Mouse (Mus musculus): ENCODE measurements around the gene Dock2. TPM values are rescaled to one million over a fixed set of nuclear protein-coding genes. Genes with fewer than 3 reads are reported as not detected.

The Dock2 gene
- polyA plus RNA-seq, 1 experiment from 2014 or later = 1.4 TPM

DNA sequence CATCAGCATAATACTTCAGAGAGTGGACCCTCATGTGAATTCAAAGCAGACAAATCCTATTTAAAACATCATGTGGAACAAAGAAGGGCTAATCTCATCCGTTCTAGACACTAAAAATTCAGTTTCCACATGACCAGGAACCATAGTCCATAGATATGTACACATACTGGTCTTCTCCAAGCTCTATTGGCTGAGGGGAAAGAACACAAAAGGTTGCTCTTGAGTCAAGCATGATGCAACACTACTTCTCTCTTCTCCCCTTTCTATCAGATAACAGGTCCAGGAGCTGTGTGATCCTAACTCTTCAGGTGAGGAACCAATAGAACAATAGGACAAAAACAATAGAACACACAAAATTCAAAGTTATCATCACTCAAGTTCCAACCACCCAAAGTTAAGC lies 42.6 kb downstream of the Dock2 start:
- Histone ChIP-seq H3K27me3 (replicated peaks; ENCODE audit: control insufficient read depth, insufficient read depth, low read length) (no peaks in the 10 kb centered on the region), H3K4me1 (ENCODE audit: control insufficient read depth, insufficient read depth, low read length) (no peaks in the 10 kb centered on the region), H3K4me3 (ENCODE audit: low read length) (no peak overlapping the region), H3K27ac (ENCODE audit: low read length) (no peak overlapping the region), H3K36me3 (ENCODE audit: control insufficient read depth, insufficient read depth, low read length) (no peaks in the 10 kb centered on the region), H3K9me3 (ENCODE audit: control insufficient read depth, low read length) (no peaks in the 10 kb centered on the region), H3K4me2 (ENCODE audit: low read depth, low read length) (no peak overlapping the region), H3K9ac (ENCODE audit: low read depth, low read length) (no peak overlapping the region)
- WGBS = 62% methylated on average over 1 of the region's 1 CpGs
- no peak for ATAC-seq

GRCm38 (mm10) chr11:34739816-34740215 lies 43.9 kb downstream of the Dock2 start:
- Histone ChIP-seq H3K27me3 (replicated peaks; ENCODE audit: control insufficient read depth, insufficient read depth, low read length) (no peaks in the 10 kb centered on the region), H3K4me3 (ENCODE audit: low read length) (no peak overlapping the region), H3K27ac (ENCODE audit: low read length) (no peak overlapping the region), H3K36me3 (ENCODE audit: control insufficient read depth, insufficient read depth, low read length) (no peaks in the 10 kb centered on the region), H3K4me2 (ENCODE audit: low read depth, low read length) (no peak overlapping the region), H3K9me3 (ENCODE audit: control insufficient read depth, low read length) (no peaks in the 10 kb centered on the region), H3K4me1 (ENCODE audit: control insufficient read depth, insufficient read depth, low read length) (no peaks in the 10 kb centered on the region), H3K9ac (ENCODE audit: low read depth, low read length) (no peak overlapping the region)
- ATAC-seq = no peak
- 90% methylated on average over 3 of the region's 3 CpGs for WGBS

GRCm38 (mm10) chr11:34738945-34739344 lies 44.7 kb downstream of the Dock2 start:
- Histone ChIP-seq H3K9ac (ENCODE audit: low read depth, low read length) (no peak overlapping the region), H3K27me3 (replicated peaks; ENCODE audit: control insufficient read depth, insufficient read depth, low read length) (no peaks in the 10 kb centered on the region), H3K4me2 (ENCODE audit: low read depth, low read length) (no peak overlapping the region), H3K4me1 (ENCODE audit: control insufficient read depth, insufficient read depth, low read length) (no peaks in the 10 kb centered on the region), H3K4me3 (ENCODE audit: low read length) (no peak overlapping the region), H3K9me3 (ENCODE audit: control insufficient read depth, low read length) (no peaks in the 10 kb centered on the region), H3K36me3 (ENCODE audit: control insufficient read depth, insufficient read depth, low read length) (no peaks in the 10 kb centered on the region), H3K27ac (ENCODE audit: low read length) (no peak overlapping the region)
- no peak for ATAC-seq
- WGBS = 30% methylated on average over 1 of the region's 1 CpGs

GRCm38 (mm10) chr11:34737193-34737592 lies 46.5 kb downstream of the Dock2 start:
- WGBS = 81% methylated on average over 4 of the region's 4 CpGs

GRCm38 (mm10) chr11:34734033-34734432 lies 49.7 kb downstream of the Dock2 start:
- Histone ChIP-seq H3K27ac (ENCODE audit: low read length) (no peak overlapping the region), H3K9me3 (ENCODE audit: control insufficient read depth, low read length) (no peaks in the 10 kb centered on the region), H3K36me3 (ENCODE audit: control insufficient read depth, insufficient read depth, low read length) (no peaks in the 10 kb centered on the region), H3K9ac (ENCODE audit: low read depth, low read length) (no peak overlapping the region), H3K4me1 (ENCODE audit: control insufficient read depth, insufficient read depth, low read length) (no peaks in the 10 kb centered on the region), H3K4me3 (ENCODE audit: low read length) (no peak overlapping the region), H3K27me3 (replicated peaks; ENCODE audit: control insufficient read depth, insufficient read depth, low read length) (no peaks in the 10 kb centered on the region), H3K4me2 (ENCODE audit: low read depth, low read length) (no peak overlapping the region)
- 64% methylated on average over 3 of the region's 3 CpGs for WGBS
- ATAC-seq = no peak

More at GRCm38 (mm10) chr11:34737193-34737592, 46.5 kb downstream of the Dock2 start:
- H3K27ac ChIP-seq (ENCODE audit: low read length) = no peak overlapping the region
- H3K4me3 ChIP-seq (ENCODE audit: low read length) = no peak overlapping the region
- no peaks in the 10 kb centered on the region for H3K27me3 ChIP-seq (replicated peaks; ENCODE audit: control insufficient read depth, insufficient read depth, low read length)
- H3K9me3 ChIP-seq (ENCODE audit: control insufficient read depth, low read length) = no peaks in the 10 kb centered on the region
- H3K4me1 ChIP-seq (ENCODE audit: control insufficient read depth, insufficient read depth, low read length) = no peaks in the 10 kb centered on the region
- H3K9ac ChIP-seq (ENCODE audit: low read depth, low read length) = no peak overlapping the region
- H3K36me3 ChIP-seq (ENCODE audit: control insufficient read depth, insufficient read depth, low read length) = no peaks in the 10 kb centered on the region
- no peak for ATAC-seq
- H3K4me2 ChIP-seq (ENCODE audit: low read depth, low read length) = no peak overlapping the region

DNA sequence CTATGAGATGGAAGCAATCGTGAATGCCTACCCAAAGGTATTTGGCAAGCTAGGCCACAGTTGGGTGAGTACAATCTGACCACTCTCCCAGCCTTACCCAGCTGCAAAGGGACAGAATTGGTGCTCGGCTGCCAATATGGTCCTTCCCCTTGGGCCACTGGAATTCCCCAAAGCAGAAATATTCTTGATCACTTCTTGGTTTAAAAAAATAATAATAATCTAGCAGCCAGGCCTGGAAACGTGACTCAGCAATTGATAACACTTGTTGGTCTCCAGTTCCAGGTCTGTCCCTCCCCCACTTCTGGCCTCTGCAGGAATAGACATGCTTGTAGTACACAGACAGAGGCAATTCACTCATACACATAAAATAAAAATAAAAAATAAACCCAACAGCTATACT lies 56.2 kb downstream of the Dock2 start:
- ATAC-seq = no peak
- no peak overlapping the region for H3K4me2 ChIP-seq (ENCODE audit: low read depth, low read length)
- H3K9me3 ChIP-seq (ENCODE audit: control insufficient read depth, low read length) = no peaks in the 10 kb centered on the region
- no peak overlapping the region for H3K4me3 ChIP-seq (ENCODE audit: low read length)
- H3K27me3 ChIP-seq (replicated peaks; ENCODE audit: control insufficient read depth, insufficient read depth, low read length) = no peaks in the 10 kb centered on the region
- H3K27ac ChIP-seq (ENCODE audit: low read length) = no peak overlapping the region
- H3K9ac ChIP-seq (ENCODE audit: low read depth, low read length) = no peak overlapping the region
- no peaks in the 10 kb centered on the region for H3K4me1 ChIP-seq (ENCODE audit: control insufficient read depth, insufficient read depth, low read length)
- no peaks in the 10 kb centered on the region for H3K36me3 ChIP-seq (ENCODE audit: control insufficient read depth, insufficient read depth, low read length)
- 78% methylated on average over 3 of the region's 3 CpGs for WGBS

DNA sequence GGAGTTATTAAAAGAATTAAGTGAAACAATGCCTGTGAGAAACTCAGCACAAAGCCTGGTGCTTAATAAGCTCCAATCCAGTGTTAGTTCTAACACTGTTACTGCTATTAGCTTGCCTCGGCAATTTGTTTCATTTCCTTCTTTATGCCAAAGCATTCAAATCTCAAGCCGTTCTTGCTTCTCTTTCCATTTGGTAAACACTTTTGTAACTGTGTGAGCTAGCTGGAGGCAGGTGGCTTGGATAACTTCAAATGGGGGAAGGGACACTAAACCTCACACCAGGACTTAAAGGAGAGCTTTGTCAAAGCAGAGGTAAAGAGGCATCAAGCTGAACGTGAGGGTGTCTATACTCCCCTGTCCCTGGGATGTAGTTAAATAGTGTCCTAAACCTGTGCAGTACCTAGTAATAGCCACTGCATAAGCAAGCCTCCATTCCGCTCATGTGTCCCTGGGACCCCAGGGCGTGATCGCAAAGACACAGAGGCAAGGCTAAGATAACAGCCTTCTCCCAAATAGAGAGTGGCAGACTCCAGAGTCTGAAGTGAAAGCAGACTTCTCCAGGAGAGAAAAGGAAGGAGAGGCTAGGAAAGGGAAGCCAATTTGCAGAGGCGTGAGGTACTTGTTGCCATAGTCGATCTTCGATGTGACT lies 56.9 kb downstream of the Dock2 start:
- H3K4me2 ChIP-seq (ENCODE audit: low read depth, low read length) = no peak overlapping the region
- ATAC-seq = no peak
- H3K27me3 ChIP-seq (replicated peaks; ENCODE audit: control insufficient read depth, insufficient read depth, low read length) = no peaks in the 10 kb centered on the region
- no peaks in the 10 kb centered on the region for H3K4me1 ChIP-seq (ENCODE audit: control insufficient read depth, insufficient read depth, low read length)
- H3K36me3 ChIP-seq (ENCODE audit: control insufficient read depth, insufficient read depth, low read length) = no peaks in the 10 kb centered on the region
- no peak overlapping the region for H3K27ac ChIP-seq (ENCODE audit: low read length)
- no peaks in the 10 kb centered on the region for H3K9me3 ChIP-seq (ENCODE audit: control insufficient read depth, low read length)
- no peak overlapping the region for H3K4me3 ChIP-seq (ENCODE audit: low read length)
- WGBS = 80% methylated on average over 9 of the region's 9 CpGs
- no peak overlapping the region for H3K9ac ChIP-seq (ENCODE audit: low read depth, low read length)

- Histone ChIP-seq H3K4me3 (ENCODE audit: low read length) (no peak overlapping the region), H3K9me3 (ENCODE audit: control insufficient read depth, low read length) (no peaks in the 10 kb centered on the region), H3K4me2 (ENCODE audit: low read depth, low read length) (no peak overlapping the region), H3K27ac (ENCODE audit: low read length) (no peak overlapping the region), H3K36me3 (ENCODE audit: control insufficient read depth, insufficient read depth, low read length) (no peaks in the 10 kb centered on the region), H3K27me3 (replicated peaks; ENCODE audit: control insufficient read depth, insufficient read depth, low read length) (no peaks in the 10 kb centered on the region), H3K4me1 (ENCODE audit: control insufficient read depth, insufficient read depth, low read length) (no peaks in the 10 kb centered on the region), H3K9ac (ENCODE audit: low read depth, low read length) (no peak overlapping the region)
- no peak for ATAC-seq
- WGBS = 84% methylated on average over 5 of the region's 5 CpGs
Observed at GRCm38 (mm10) chr11:34713360-34713759, 70.3 kb downstream of the Dock2 start.

GRCm38 (mm10) chr11:34708278-34708677 lies 75.4 kb downstream of the Dock2 start:
- no peak for ATAC-seq
- Histone ChIP-seq H3K4me3 (ENCODE audit: low read length) (no peak overlapping the region), H3K9ac (ENCODE audit: low read depth, low read length) (no peak overlapping the region), H3K36me3 (ENCODE audit: control insufficient read depth, insufficient read depth, low read length) (no peaks in the 10 kb centered on the region), H3K4me2 (ENCODE audit: low read depth, low read length) (no peak overlapping the region), H3K9me3 (ENCODE audit: control insufficient read depth, low read length) (no peaks in the 10 kb centered on the region), H3K27me3 (replicated peaks; ENCODE audit: control insufficient read depth, insufficient read depth, low read length) (no peaks in the 10 kb centered on the region), H3K27ac (ENCODE audit: low read length) (no peak overlapping the region), H3K4me1 (ENCODE audit: control insufficient read depth, insufficient read depth, low read length) (no peaks in the 10 kb centered on the region)
- WGBS = 81% methylated on average over 11 of the region's 11 CpGs

GRCm38 (mm10) chr11:34707360-34707759 lies 76.3 kb downstream of the Dock2 start:
- H3K4me3 ChIP-seq (ENCODE audit: low read length) = no peak overlapping the region
- no peaks in the 10 kb centered on the region for H3K36me3 ChIP-seq (ENCODE audit: control insufficient read depth, insufficient read depth, low read length)
- WGBS = 92% methylated on average over 5 of the region's 5 CpGs
- no peak overlapping the region for H3K27ac ChIP-seq (ENCODE audit: low read length)
- no peak for ATAC-seq
- no peaks in the 10 kb centered on the region for H3K4me1 ChIP-seq (ENCODE audit: control insufficient read depth, insufficient read depth, low read length)
- H3K27me3 ChIP-seq (replicated peaks; ENCODE audit: control insufficient read depth, insufficient read depth, low read length) = no peaks in the 10 kb centered on the region
- no peak overlapping the region for H3K9ac ChIP-seq (ENCODE audit: low read depth, low read length)
- no peaks in the 10 kb centered on the region for H3K9me3 ChIP-seq (ENCODE audit: control insufficient read depth, low read length)
- H3K4me2 ChIP-seq (ENCODE audit: low read depth, low read length) = no peak overlapping the region
